Mouse (Mus musculus) spleen, adult 2 months (tissue): ENCODE measurements around the gene Prss41.

Source experiments
- CTCF ChIP-seq: fragments of 200-500 bp; IDR thresholded peaks from 2 replicates; pipeline ENCODE4 v1.5.1; 2011; ENCODE audit warnings: mild to moderate bottlenecking, inconsistent platforms; ENCODE audit not compliant: insufficient read depth, insufficient read length, insufficient replicate concordance; ENCODE audit errors: extremely low read depth
- POLR2A ChIP-seq: fragments of 200-500 bp; IDR thresholded peaks from 2 replicates; pipeline ENCODE4 v1.6.1; 2011; ENCODE audit warnings: low read depth, low read length, inconsistent platforms

DNA sequence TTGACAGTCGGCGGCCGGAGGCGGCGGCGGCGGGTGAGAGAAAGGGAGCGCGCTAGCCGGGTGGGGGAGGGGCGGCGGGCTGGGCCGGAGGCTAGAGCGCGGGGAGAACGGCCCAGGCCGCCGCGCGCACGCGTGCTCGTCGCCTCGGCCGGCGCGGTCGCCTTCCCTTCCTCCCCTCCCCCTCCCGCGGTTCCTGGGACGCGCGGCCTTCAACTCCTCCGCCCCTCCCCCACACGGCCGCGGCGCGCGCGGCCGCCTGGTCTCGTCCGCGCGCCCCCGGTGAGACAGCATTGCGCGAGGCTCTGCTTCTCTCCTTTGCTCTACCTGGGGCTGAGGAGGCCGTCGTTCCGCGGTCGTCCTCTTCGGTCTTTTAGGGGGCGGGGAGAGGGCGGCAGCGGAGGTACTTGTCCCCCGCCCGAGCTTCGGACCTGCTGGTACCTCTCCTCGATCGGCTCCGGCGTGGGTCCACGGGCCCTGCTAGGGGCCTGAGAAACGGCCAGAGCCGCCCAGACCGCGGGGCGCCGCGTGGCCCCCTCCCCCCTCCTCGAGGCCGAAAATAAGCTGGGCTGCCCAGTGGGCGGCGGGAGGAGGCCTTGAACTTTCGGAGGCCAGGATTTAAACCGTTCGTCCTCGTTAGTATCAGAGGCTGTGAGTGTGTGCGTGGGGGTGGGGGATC is 40.5 kb downstream of the Prss41 start:
- no peak for TF ChIP-seq CTCF
- TF ChIP-seq POLR2A: no peak
